Mouse (Mus musculus): ENCODE results near the gene S1pr3.

GRCm38 (mm10) chr13:51379596-51379995 is 28.8 kb upstream of the S1pr3 start:
- no peak for TF ChIP-seq CTCF (IDR thresholded peaks at IDR 0.05; ENCODE audit: borderline replicate concordance, control insufficient read depth, extremely low read depth, insufficient read depth, low read length, poor library complexity)
- TF ChIP-seq POLR2A (IDR thresholded peaks at IDR 0.05; ENCODE audit: control insufficient read depth, extremely low read depth, insufficient read depth, low read length, poor library complexity), result no peak
